Mouse (Mus musculus): ENCODE results near the gene Arhgef10l. TPM values are rescaled to one million over a fixed set of nuclear protein-coding genes. Genes with fewer than 3 reads are reported as not detected.

Gene Arhgef10l
- polyA plus RNA-seq, 2 experiments = 2.4 to 2.5 TPM

DNA sequence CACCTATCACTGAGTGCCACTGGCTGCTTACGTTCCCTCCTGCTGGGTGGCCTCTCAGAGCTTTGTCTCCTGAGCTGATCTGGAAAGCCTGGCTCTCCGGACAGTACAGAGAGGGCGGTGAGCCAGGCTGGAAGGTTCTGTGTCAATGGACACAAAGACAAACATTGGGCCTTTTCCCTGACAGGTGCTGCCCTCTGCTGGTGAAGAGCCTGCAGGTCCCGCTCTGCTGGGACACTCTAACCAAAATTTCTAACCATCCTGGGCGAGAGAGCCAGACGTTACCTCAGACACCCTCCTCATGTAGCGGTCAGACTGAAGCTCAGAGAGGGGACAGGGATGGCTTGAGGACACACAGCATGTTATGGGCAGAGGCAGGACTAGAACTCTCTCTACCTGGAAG is 118.3 kb downstream of the Arhgef10l start:
- TF ChIP-seq EP300 (IDR thresholded peaks at IDR 0.05; ENCODE audit: low read depth) (no peak), CTCF (IDR thresholded peaks at IDR 0.05; ENCODE audit: low read depth) (peak; percentile 87)
- no peak for DNase-seq (ENCODE audit: low read depth in 3 of 3, low spot score in 3 of 3)
- Histone ChIP-seq H3K4me3 (ENCODE audit: insufficient read depth in 1 of 2, low read depth in 2 of 2, low read length in 2 of 2) (no peak overlapping the region), H3K9ac (replicated peaks) (no peak overlapping the region), H3K4me2 (ENCODE audit: low read depth) (no peak overlapping the region), H3K27ac (no peak overlapping the region), H3K4me1 (replicated peaks; ENCODE audit: control insufficient read depth in 2 of 2, insufficient read depth in 2 of 2, low read length in 1 of 2) (no peaks in the 10 kb centered on the region), H3K36me3 (replicated peaks; ENCODE audit: control insufficient read depth, insufficient read depth, low read depth) (no peaks in the 10 kb centered on the region), H3K9me3 (ENCODE audit: control insufficient read depth, low read length) (no peaks in the 10 kb centered on the region), H3K27me3 (ENCODE audit: control insufficient read depth, insufficient read depth, low read length) (no peaks in the 10 kb centered on the region)
- 0 out of 2 replicates have a peak, but pooled peaks have one; percentile 13 for ATAC-seq (ENCODE audit: insufficient read depth)
- WGBS (ENCODE audit: insufficient replicate concordance) = 30% methylated on average over 7 of the region's 7 CpGs

DNA sequence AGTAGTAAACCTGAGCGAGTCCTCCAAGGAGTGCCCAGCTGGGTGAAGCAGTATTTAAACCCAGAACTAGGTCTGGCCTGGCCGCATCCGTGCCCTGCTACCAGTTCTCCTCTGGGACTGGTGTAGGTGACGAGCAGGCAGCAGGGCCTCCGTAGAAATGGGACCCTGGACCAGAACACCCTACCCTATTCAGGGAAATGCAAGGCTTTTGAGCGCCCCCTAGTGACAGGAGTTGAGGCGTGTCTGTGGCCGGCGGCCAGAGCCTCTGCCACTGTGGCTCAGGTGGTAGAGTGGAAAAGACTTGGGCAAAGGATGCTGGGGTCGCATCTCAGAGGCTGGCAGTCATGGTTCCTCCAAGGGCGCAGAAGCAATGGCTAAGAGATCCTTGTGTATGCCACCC is 126.7 kb downstream of the Arhgef10l start:
- ATAC-seq (ENCODE audit: insufficient read depth) (no peak), DNase-seq (ENCODE audit: low read depth in 3 of 3, low spot score in 3 of 3) (no peak)
- Histone ChIP-seq H3K9ac (replicated peaks) (no peak overlapping the region), H3K4me2 (ENCODE audit: low read depth) (no peak overlapping the region), H3K4me3 (ENCODE audit: insufficient read depth in 1 of 2, low read depth in 2 of 2, low read length in 2 of 2) (no peak overlapping the region), H3K36me3 (replicated peaks; ENCODE audit: control insufficient read depth, insufficient read depth, low read depth) (no peaks in the 10 kb centered on the region), H3K4me1 (replicated peaks; ENCODE audit: control insufficient read depth in 2 of 2, insufficient read depth in 2 of 2, low read length in 1 of 2) (no peaks in the 10 kb centered on the region), H3K27me3 (ENCODE audit: control insufficient read depth, insufficient read depth, low read length) (no peaks in the 10 kb centered on the region), H3K27ac (no peak overlapping the region), H3K9me3 (ENCODE audit: control insufficient read depth, low read length) (no peaks in the 10 kb centered on the region)
- TF ChIP-seq CTCF (IDR thresholded peaks at IDR 0.05; ENCODE audit: low read depth) (peak; percentile 86), EP300 (IDR thresholded peaks at IDR 0.05; ENCODE audit: low read depth) (no peak)
- WGBS (ENCODE audit: insufficient replicate concordance) = 30% methylated on average over 11 of the region's 11 CpGs

DNA sequence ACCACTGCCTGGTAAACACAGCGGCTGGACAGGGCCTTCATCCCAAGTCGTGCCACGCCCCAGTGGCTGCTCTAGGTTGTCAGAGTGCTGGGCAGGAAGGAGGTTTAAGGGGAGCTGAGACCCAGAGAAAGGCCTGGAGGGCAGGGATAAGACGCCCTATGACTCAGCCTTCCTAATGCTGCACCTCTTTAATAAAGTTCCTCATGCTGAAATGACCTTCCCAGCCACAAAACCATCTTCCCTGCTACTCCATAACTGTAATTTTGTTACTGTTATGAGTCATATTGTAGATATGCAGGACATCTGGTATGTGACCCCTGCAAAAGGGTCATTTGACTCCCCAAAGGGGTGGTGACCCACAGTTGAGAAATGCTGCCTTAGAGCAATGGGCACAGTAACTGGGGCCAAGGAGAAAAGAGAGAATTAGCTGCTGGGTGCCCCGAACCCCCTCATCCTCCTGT is 128.2 kb downstream of the Arhgef10l start:
- Histone ChIP-seq H3K9ac (replicated peaks) (no peak overlapping the region), H3K4me1 (replicated peaks; ENCODE audit: control insufficient read depth in 2 of 2, insufficient read depth in 2 of 2, low read length in 1 of 2) (no peaks in the 10 kb centered on the region), H3K27ac (no peak overlapping the region), H3K9me3 (ENCODE audit: control insufficient read depth, low read length) (no peaks in the 10 kb centered on the region), H3K27me3 (ENCODE audit: control insufficient read depth, insufficient read depth, low read length) (no peaks in the 10 kb centered on the region), H3K4me3 (ENCODE audit: insufficient read depth in 1 of 2, low read depth in 2 of 2, low read length in 2 of 2) (no peak overlapping the region), H3K4me2 (ENCODE audit: low read depth) (no peak overlapping the region), H3K36me3 (replicated peaks; ENCODE audit: control insufficient read depth, insufficient read depth, low read depth) (no peaks in the 10 kb centered on the region)
- DNase-seq (ENCODE audit: low read depth in 3 of 3, low spot score in 3 of 3) = no peak
- ATAC-seq (ENCODE audit: insufficient read depth) = no peak
- whole genome bisulfite sequencing (ENCODE audit: insufficient replicate concordance) = 41% methylated on average over 5 of the region's 5 CpGs
- TF ChIP-seq EP300 (IDR thresholded peaks at IDR 0.05; ENCODE audit: low read depth) = no peak
- no peak for TF ChIP-seq CTCF (IDR thresholded peaks at IDR 0.05; ENCODE audit: low read depth)

DNA sequence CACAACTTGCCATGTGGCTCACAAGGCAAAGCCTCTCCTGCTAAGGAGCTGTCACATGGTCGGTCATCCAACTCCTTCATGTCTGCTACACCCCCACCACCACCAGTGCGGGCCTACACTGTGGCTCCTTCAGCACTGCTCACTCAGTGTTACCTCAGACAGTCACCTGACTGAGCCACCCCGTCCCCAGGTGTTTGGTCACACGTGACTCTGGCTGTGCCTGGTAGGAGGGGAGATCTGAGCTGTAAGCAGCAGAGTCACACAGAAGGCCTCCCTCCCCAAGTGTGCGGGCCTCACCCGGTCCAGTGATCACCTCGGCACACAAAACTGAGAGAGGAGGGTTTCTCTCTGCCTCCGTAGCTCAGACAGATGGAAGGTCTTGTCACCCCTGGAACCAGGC is 130.5 kb downstream of the Arhgef10l start:
- no peak overlapping the region for H3K27ac ChIP-seq
- H3K27me3 ChIP-seq (ENCODE audit: control insufficient read depth, insufficient read depth, low read length) = no peaks in the 10 kb centered on the region
- no peaks in the 10 kb centered on the region for H3K9me3 ChIP-seq (ENCODE audit: control insufficient read depth, low read length)
- ATAC-seq (ENCODE audit: insufficient read depth) (no peak), DNase-seq (ENCODE audit: low read depth in 3 of 3, low spot score in 3 of 3) (no peak)
- no peak overlapping the region for H3K4me2 ChIP-seq (ENCODE audit: low read depth)
- WGBS (ENCODE audit: insufficient replicate concordance) = 66% methylated on average over 8 of the region's 8 CpGs
- H3K4me3 ChIP-seq (ENCODE audit: insufficient read depth in 1 of 2, low read depth in 2 of 2, low read length in 2 of 2) = no peak overlapping the region
- no peaks in the 10 kb centered on the region for H3K4me1 ChIP-seq (replicated peaks; ENCODE audit: control insufficient read depth in 2 of 2, insufficient read depth in 2 of 2, low read length in 1 of 2)
- H3K36me3 ChIP-seq (replicated peaks; ENCODE audit: control insufficient read depth, insufficient read depth, low read depth) = no peaks in the 10 kb centered on the region
- H3K9ac ChIP-seq (replicated peaks) = no peak overlapping the region
- TF ChIP-seq EP300 (IDR thresholded peaks at IDR 0.05; ENCODE audit: low read depth) (no peak), CTCF (IDR thresholded peaks at IDR 0.05; ENCODE audit: low read depth) (no peak)

DNA sequence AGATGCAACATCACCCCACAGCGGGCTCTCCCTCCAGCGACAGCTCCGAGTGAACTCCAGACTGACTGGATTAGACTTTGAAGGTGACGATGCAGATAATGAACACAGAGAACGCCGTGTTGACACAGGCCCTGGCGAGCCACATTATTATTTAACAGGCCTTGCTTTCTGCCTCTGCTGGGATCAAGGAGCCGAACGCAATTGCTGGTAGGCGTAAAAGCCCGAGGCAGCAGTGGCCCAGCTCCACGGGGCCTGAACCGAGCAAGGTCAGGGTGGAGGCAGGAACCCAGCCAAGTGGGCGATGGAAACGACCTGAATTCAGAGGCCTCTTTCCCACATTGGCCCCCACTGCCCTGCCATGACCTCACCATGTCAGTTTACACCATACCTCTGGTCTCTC is 133.5 kb downstream of the Arhgef10l start:
- Histone ChIP-seq H3K27me3 (ENCODE audit: control insufficient read depth, insufficient read depth, low read length) (no peaks in the 10 kb centered on the region), H3K4me1 (replicated peaks; ENCODE audit: control insufficient read depth in 2 of 2, insufficient read depth in 2 of 2, low read length in 1 of 2) (no peaks in the 10 kb centered on the region), H3K4me3 (ENCODE audit: insufficient read depth in 1 of 2, low read depth in 2 of 2, low read length in 2 of 2) (no peak overlapping the region), H3K36me3 (replicated peaks; ENCODE audit: control insufficient read depth, insufficient read depth, low read depth) (no peaks in the 10 kb centered on the region), H3K9me3 (ENCODE audit: control insufficient read depth, low read length) (no peaks in the 10 kb centered on the region), H3K27ac (no peak overlapping the region), H3K9ac (replicated peaks) (no peak overlapping the region), H3K4me2 (ENCODE audit: low read depth) (no peak overlapping the region)
- ATAC-seq (ENCODE audit: insufficient read depth) (no peak), DNase-seq (ENCODE audit: low read depth in 3 of 3, low spot score in 3 of 3) (no peak)
- no peak for TF ChIP-seq EP300 (IDR thresholded peaks at IDR 0.05; ENCODE audit: low read depth)
- no peak for TF ChIP-seq CTCF (IDR thresholded peaks at IDR 0.05; ENCODE audit: low read depth)
- 64% methylated on average over 15 of the region's 15 CpGs for WGBS (ENCODE audit: insufficient replicate concordance)

All from liver, embryonic 14.5 days (tissue).